Mouse (Mus musculus) stomach, embryonic 15.5 days (tissue): Measurements from ENCODE around the gene Ddt. TPM values are rescaled to one million over a fixed set of nuclear protein-coding genes. Genes with fewer than 3 reads are reported as not detected.
"Not testable (repeated sequence)": the region's sequence is repeated elsewhere in the genome, so short reads cannot be mapped to it uniquely, and the experiment has no call there.

Experiments used
- ATAC-seq: fragments of 200-750 bp; cut with Nextera tagmentation; 2 replicates; pipeline ENCODE4 v1.8.0; 2017; ENCODE audit warnings: low read depth, moderate number of reproducible peaks, moderate TSS enrichment; ENCODE audit not compliant: insufficient read depth, low FRiP score
- H3K27ac ChIP-seq: fragments of 300-500 bp; sonication (generic); 2 replicates; pipeline ENCODE4 v1.5.1; 2015; ENCODE audit warnings: mild to moderate bottlenecking, inconsistent platforms
- H3K27me3 ChIP-seq: fragments of 300-500 bp; sonication (generic); replicated peaks from 2 replicates; pipeline ENCODE4 v1.6.1; 2015; ENCODE audit warnings: inconsistent platforms
- H3K36me3 ChIP-seq: fragments of 300-500 bp; sonication (generic); 2 replicates; pipeline ENCODE4 v1.6.1; 2015; ENCODE audit warnings: inconsistent platforms
- H3K4me1 ChIP-seq: fragments of 300-500 bp; sonication (generic); 2 replicates; pipeline ENCODE4 v1.6.1; 2015; ENCODE audit warnings: inconsistent platforms
- H3K4me2 ChIP-seq: fragments of 300-500 bp; sonication (generic); 2 replicates; pipeline ENCODE4 v1.6.1; 2015; ENCODE audit warnings: mild to moderate bottlenecking, inconsistent platforms
- H3K4me3 ChIP-seq: fragments of 300-500 bp; sonication (generic); replicated peaks from 2 replicates; pipeline ENCODE4 v1.5.1; 2015; ENCODE audit warnings: inconsistent platforms
- H3K9ac ChIP-seq: fragments of 300-500 bp; sonication (generic); 2 replicates; pipeline ENCODE4 v1.6.1; 2015; ENCODE audit warnings: inconsistent platforms
- H3K9me3 ChIP-seq: fragments of 300-500 bp; sonication (generic); 2 replicates; pipeline ENCODE4 v1.6.1; 2016; ENCODE audit warnings: inconsistent platforms
- WGBS: fragments of 180-500 bp; shearing (Covaris S2); methylation state at CpG from one replicate; pipeline ENCODE4 v1.1.7; 2015; 5-methylcytosine and 5-hydroxymethylcytosine counted together
- polyA plus RNA-seq: library from polyadenylated mRNA; unstranded; fragments of >200 nt; fragmentation: Nextera tagmentation; extraction: Ambion mirVana; gene quantifications from 2 replicates; pipeline ENCODE4 v1.2.1, GENCODE M21; 2015

Ddt gene
- polyA plus RNA-seq, 1 experiment from 2014 or later, result 84.3 TPM

- Histone ChIP-seq H3K9me3 (no peaks in the 10 kb centered on the region), H3K4me2 (no peak overlapping the region), H3K27ac (no peak overlapping the region), H3K9ac (no peak overlapping the region), H3K4me3 (no peak overlapping the region), H3K4me1 (0 out of 2 replicates have a peak, but pooled peaks cover 3% of the 10 kb centered on the region), H3K27me3 (no peaks in the 10 kb centered on the region), H3K36me3 (no peaks in the 10 kb centered on the region)
- WGBS, result 77% methylated on average over 6 of the region's 6 CpGs
- ATAC-seq, result no peak
These were observed 16.0 kb upstream of the Ddt start for GRCm38 (mm10) chr10:75789081-75789735.

DNA sequence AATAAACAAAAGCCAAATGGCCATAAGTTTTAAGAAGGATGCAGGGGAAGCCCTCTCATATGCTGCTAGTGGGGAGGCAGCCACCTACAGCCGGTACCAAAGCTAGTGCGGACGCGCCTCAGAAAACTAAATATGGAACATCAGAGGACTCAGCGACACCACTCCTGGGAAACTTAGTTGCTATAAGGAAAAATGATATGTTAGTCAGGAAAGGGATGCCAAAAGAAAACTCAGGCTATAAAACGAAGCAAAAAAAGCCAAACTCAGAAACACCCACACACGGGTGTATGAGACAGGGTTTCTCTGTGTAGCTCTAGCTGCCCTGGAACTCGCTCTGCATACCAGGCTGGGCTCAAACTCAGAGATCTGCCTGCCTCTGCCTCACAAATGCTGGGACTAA, 15.1 kb upstream of the Ddt start:
- Histone ChIP-seq H3K4me1 (0 out of 2 replicates have a peak, but pooled peaks cover 3% of the 10 kb centered on the region), H3K27ac (no peak overlapping the region), H3K4me3 (no peak overlapping the region), H3K4me2 (no peak overlapping the region), H3K27me3 (no peaks in the 10 kb centered on the region), H3K9ac (no peak overlapping the region), H3K36me3 (no peaks in the 10 kb centered on the region), H3K9me3 (no peaks in the 10 kb centered on the region)
- WGBS, result 92% methylated on average over 8 of the region's 8 CpGs
- no peak for ATAC-seq

DNA sequence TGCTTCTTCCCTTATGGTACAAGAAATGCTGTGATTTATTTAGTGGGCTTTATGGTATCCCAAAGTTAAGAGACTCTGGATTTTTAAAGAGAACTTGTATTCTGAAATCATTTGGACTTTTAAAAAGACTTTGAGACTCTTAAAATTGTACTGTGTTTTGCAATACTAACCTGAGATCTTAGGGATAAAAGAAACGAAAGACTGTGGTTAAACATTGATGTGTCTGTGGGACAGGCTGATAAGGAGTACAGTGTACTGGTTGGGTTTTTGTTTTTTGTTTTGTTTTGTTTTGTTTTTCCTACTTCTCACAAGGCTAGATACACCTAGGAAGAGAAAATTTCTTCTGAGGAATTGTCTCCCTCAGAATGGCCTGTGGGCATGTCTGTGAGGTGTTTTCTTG, 12.2 kb upstream of the Ddt start:
- H3K4me1 ChIP-seq, result 0 out of 2 replicates have a peak, but pooled peaks cover 6% of the 10 kb centered on the region
- 67% methylated on average over 1 of the region's 1 CpGs for WGBS
- H3K4me3 ChIP-seq, result no peak overlapping the region
- H3K36me3 ChIP-seq, result no peaks in the 10 kb centered on the region
- no peaks in the 10 kb centered on the region for H3K9me3 ChIP-seq
- no peaks in the 10 kb centered on the region for H3K27me3 ChIP-seq
- no peak overlapping the region for H3K9ac ChIP-seq
- no peak for ATAC-seq
- no peak overlapping the region for H3K27ac ChIP-seq
- H3K4me2 ChIP-seq, result no peak overlapping the region

GRCm38 (mm10) chr10:75780769-75781578, 7.8 kb upstream of the Ddt start, which contains the start of the genes Gm20441 and Gstt3:
Gene Gm20441, minus strand, starts transcription at chr10:75780954.
Gene Gstt3, minus strand, starts transcription at chr10:75781414.
- Histone ChIP-seq H3K9me3 (no peaks in the 10 kb centered on the region), H3K27me3 (no peaks in the 10 kb centered on the region), H3K4me3 (peak within 1 kb of the TSS; percentile 57), H3K36me3 (no peaks in the 10 kb centered on the region), H3K4me1 (0 out of 2 replicates have a peak, but pooled peaks cover 15% of the 10 kb centered on the region), H3K4me2 (peak within 1 kb of the TSS; percentile 96), H3K27ac (peak within 1 kb of the TSS; percentile 90), H3K9ac (peak within 1 kb of the TSS; percentile 35; the same call in 1 of the 2 replicates)
- peak; percentile 91 for ATAC-seq
- WGBS, result under 1% methylated on average over 28 of the region's 28 CpGs

DNA sequence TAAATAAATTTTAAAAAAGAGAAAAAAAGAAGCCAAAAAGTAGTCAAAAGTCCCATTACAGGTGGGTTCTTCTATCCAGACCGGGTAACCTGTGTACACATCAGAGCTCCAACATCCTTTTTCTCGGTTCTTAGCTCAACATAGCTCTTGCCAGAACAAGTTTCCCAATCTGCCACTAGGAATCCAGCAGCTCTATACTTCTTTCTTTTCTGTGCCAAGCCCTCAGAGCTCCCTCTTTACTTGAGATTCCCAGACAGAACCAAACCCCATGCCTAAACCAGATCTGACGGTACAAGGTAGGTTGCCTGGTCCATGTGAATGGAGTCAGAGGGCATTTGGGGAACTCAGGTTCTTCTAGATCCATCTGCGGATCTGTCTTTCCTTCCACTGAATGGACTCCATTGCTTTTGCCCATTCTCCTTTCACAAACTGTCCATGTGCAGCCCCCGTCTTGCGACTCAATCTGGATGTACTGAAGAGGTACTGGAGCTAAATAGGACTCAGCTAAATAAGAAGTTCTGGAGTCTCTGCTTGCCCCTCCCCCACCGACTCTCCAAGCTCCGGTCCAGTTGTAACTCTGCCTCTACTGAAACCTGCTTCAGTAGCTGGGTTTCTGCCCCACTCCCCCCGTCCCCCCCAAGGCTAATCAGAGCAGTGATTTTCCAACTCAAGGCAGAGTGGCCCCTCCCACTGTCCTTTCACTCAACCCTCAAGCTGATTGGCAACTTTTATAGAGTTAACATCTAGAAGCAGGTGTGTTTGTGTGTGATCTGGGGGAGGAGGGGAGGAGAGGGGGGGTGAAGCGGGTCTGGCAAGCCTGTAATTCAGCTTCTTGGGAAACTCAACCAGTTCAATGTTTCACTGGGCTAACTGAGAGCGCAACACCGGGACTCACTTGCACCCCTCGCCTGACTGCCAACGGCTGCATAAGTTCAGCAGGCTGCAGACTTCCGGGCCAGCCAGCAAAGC, 6.3 kb upstream of the Ddt start:
- peak; percentile 24; the same call in 1 of the 2 replicates for ATAC-seq
- Histone ChIP-seq H3K4me1 (0 out of 2 replicates have a peak, but pooled peaks cover 15% of the 10 kb centered on the region), H3K4me2 (peak overlapping the region; percentile 96), H3K27ac (peak overlapping the region; percentile 31; the same call in 1 of the 2 replicates), H3K9me3 (no peaks in the 10 kb centered on the region), H3K36me3 (no peaks in the 10 kb centered on the region), H3K9ac (no peak overlapping the region), H3K4me3 (peak overlapping the region; percentile 57), H3K27me3 (no peaks in the 10 kb centered on the region)
- 34% methylated on average over 15 of the region's 15 CpGs for WGBS

GRCm38 (mm10) chr10:75777885-75778284, 4.7 kb upstream of the Ddt start:
- no peak overlapping the region for H3K4me2 ChIP-seq
- no peak for ATAC-seq
- no peak overlapping the region for H3K27ac ChIP-seq
- 0 out of 2 replicates have a peak, but pooled peaks cover 17% of the 10 kb centered on the region for H3K4me1 ChIP-seq
- H3K9ac ChIP-seq, result no peak overlapping the region
- no peaks in the 10 kb centered on the region for H3K9me3 ChIP-seq
- WGBS, result 82% methylated on average over 2 of the region's 2 CpGs
- H3K4me3 ChIP-seq, result no peak overlapping the region
- no peaks in the 10 kb centered on the region for H3K36me3 ChIP-seq
- no peaks in the 10 kb centered on the region for H3K27me3 ChIP-seq

DNA sequence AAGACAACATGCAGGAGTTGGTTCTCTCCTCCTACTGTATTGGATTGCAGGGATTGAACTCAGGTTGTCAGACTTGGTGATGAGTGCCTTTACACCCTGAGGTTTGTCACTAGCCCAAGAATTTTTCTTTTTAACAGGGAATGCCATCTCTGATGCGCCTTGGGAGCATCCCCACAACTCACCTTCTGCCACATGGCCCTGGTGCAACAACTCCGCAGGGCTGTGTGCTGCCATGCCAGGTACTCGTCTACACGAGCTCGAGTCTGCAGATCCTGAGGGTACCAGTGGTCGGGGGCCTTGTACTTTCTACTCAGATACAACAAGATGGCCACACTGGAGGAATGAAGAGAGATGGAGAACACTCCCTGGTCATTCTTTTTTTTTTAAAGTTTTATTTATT, 3.3 kb upstream of the Ddt start:
- Histone ChIP-seq H3K36me3 (no peaks in the 10 kb centered on the region), H3K9ac (no peak overlapping the region), H3K27ac (no peak overlapping the region), H3K9me3 (no peaks in the 10 kb centered on the region), H3K27me3 (no peaks in the 10 kb centered on the region), H3K4me1 (0 out of 2 replicates have a peak, but pooled peaks cover 23% of the 10 kb centered on the region), H3K4me2 (no peak overlapping the region), H3K4me3 (no peak overlapping the region)
- WGBS, result 89% methylated on average over 6 of the region's 6 CpGs
- ATAC-seq, result no peak

GRCm38 (mm10) chr10:75774587-75774986, 1.4 kb upstream of the Ddt start:
- 92% methylated on average over 9 of the region's 9 CpGs for WGBS

DNA sequence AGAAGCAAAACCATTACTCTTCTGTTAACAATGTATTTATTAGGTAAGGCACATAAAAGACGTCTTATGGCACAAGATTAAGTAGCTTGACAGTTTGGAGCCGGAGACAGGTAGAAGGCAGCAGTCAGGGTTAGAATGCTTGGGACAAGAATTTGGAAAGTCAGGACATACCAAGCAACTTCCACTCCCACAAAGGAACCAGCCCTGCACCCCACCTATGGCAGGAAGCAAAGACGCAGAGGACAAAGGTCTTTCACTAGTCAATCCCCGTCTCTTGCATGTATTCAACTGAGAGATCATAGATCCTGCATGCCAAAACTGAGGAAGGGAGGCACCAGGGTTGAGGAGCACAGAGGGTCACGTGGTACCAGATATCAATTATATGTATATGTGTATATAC, 888 bp upstream of the Ddt start:
- 82% methylated on average over 5 of the region's 5 CpGs for WGBS
- Histone ChIP-seq H3K36me3 (no peaks in the 10 kb centered on the region), H3K4me2 (no peak overlapping the region), H3K9me3 (no peaks in the 10 kb centered on the region), H3K4me3 (no peak overlapping the region), H3K9ac (no peak overlapping the region), H3K27me3 (no peaks in the 10 kb centered on the region), H3K4me1 (0 out of 2 replicates have a peak, but pooled peaks cover 8% of the 10 kb centered on the region), H3K27ac (no peak overlapping the region)
- no peak for ATAC-seq

More at GRCm38 (mm10) chr10:75774587-75774986, 1.4 kb upstream of the Ddt start:
- Histone ChIP-seq H3K27ac (no peak overlapping the region), H3K9ac (no peak overlapping the region), H3K27me3 (no peaks in the 10 kb centered on the region), H3K36me3 (no peaks in the 10 kb centered on the region), H3K9me3 (no peaks in the 10 kb centered on the region), H3K4me3 (no peak overlapping the region), H3K4me1 (0 out of 2 replicates have a peak, but pooled peaks cover 11% of the 10 kb centered on the region), H3K4me2 (no peak overlapping the region)
- ATAC-seq, result no peak

DNA sequence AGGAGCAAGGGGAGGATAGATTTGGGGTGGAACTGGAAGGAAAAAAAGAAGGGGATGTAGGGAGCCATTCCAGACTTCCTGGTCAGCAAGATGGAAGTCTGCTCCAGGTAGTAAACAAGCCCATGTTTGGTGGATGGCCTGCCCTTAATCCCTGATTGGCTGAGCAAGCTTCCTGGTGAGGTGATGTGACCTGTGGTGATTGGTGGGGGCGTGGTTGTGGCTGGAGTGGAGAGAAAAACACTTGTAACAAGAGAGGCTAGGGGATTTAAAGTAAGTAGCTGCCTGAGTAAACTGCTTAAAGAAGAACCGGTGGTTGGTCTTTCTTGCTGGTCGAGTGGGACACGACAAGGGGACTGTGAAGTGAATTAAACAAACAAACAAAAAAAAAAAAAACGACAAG, 5.5 kb downstream of the Ddt start:
- not testable (repeated sequence) for H3K27me3 ChIP-seq, ATAC-seq, H3K9ac ChIP-seq, H3K4me2 ChIP-seq, H3K36me3 ChIP-seq, H3K4me3 ChIP-seq, H3K27ac ChIP-seq, H3K9me3 ChIP-seq
- 26% methylated on average over 5 of the region's 5 CpGs for WGBS
- peaks cover 11% of the 10 kb centered on the region for H3K4me1 ChIP-seq

DNA sequence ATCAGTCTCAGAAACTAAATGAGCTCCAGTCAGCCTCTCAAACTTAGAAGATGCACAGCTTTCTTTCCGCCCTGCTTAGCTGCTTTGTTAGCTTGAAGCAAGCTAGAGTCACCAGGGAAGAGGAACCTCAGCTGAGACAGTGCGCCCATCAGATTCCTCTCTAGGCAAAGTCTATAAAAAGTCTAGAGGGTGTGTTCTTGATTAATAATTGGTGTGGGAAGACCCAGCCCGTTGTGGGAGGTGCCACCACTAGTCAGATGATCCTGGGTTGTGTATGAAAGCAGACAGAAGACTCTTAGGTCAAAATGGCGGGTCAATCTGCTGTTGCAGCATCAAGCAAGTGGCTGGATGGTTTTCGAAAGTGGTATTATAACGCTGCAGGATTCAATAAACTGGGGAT, 6.4 kb downstream of the Ddt start:
- peaks cover 10% of the 10 kb centered on the region for H3K4me1 ChIP-seq
- no peaks in the 10 kb centered on the region for H3K9me3 ChIP-seq
- H3K27ac ChIP-seq, result no peak overlapping the region
- ATAC-seq, result no peak
- H3K4me2 ChIP-seq, result no peak overlapping the region
- H3K9ac ChIP-seq, result no peak overlapping the region
- WGBS, result 87% methylated on average over 6 of the region's 6 CpGs
- H3K36me3 ChIP-seq, result no peaks in the 10 kb centered on the region
- no peaks in the 10 kb centered on the region for H3K27me3 ChIP-seq
- H3K4me3 ChIP-seq, result no peak overlapping the region
